Mouse (Mus musculus) heart, adult 2 months (tissue): ENCODE data around the gene Ppp1cc.

Source experiments
- CTCF ChIP-seq: fragments of 200-600 bp; IDR thresholded peaks from 2 replicates; pipeline ENCODE4 v1.8.1; 2022; ENCODE audit warnings: antibody characterized with exemption, mild to moderate bottlenecking, moderate library complexity
- EP300 ChIP-seq: fragments of 200-500 bp; IDR thresholded peaks from 2 replicates; pipeline ENCODE4 v1.6.1; 2011; ENCODE audit warnings: low read depth, low read length, control low read depth; ENCODE audit not compliant: insufficient read depth
- POLR2A ChIP-seq: fragments of 200-500 bp; IDR thresholded peaks from 2 replicates; pipeline ENCODE4 v1.6.1; 2011; ENCODE audit warnings: mild to moderate bottlenecking, low read depth, low read length, control low read depth; ENCODE audit not compliant: insufficient read depth

GRCm38 (mm10) chr5:122140723-122141122 lies 17.4 kb upstream of the Ppp1cc start, which contains the start of gene Ccdc63:
- no peak for TF ChIP-seq EP300
- TF ChIP-seq POLR2A, result no peak
- no peak for TF ChIP-seq CTCF
